8 mouse cellular contexts compared by ENCODE assay signal in the genomic region with DNA sequence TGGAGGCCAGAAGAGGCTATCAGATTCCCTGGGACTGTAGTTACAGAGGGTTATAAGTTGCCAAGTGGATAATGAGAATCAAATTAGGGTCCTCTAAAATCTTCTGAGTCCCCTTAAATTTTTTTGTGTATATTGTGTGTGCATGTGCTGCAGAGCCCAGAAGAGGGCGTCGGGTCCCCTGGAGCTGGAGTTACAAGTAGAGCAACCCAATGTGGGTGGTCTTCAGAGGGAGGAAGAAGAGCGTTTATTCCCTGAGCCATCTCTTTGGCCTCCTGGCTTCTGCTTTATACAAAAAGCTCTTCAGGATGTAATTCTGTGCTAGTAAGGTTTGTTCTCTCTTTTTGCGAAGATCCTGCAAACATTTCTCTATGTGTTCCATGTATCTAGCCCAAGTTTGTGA. TPM values are rescaled to one million over a fixed set of nuclear protein-coding genes. Genes with fewer than 3 reads are reported as not detected.
A peak's percentile ranks its signal among the peaks of the same experiment; 100 is the strongest.
DNase-seq lines count a peak whose midpoint lies in the region; ATAC-seq and TF ChIP-seq lines count a peak whose summit lies in the region.

No protein-coding gene starts in this region.

- peak overlapping the region; percentile 62 for H3K4me2 ChIP-seq in kidney, embryonic 14.5 days (replicated peaks; ENCODE audit: low read depth, low read length)
- H3K4me2 ChIP-seq in forebrain, embryonic 16.5 days (ENCODE audit: low read length) = peak overlapping the region; percentile 77
- peak overlapping the region; percentile 50 for H3K4me2 ChIP-seq in limb, embryonic 14.5 days (replicated peaks; ENCODE audit: low read depth, low read length, severe bottlenecking)
- H3K4me2 ChIP-seq in neural tube, embryonic 12.5 days (replicated peaks) = peak overlapping the region; percentile 67

- H3K9ac ChIP-seq in kidney, embryonic 14.5 days (ENCODE audit: low read depth, low read length) = peak overlapping the region; percentile 75
- peak overlapping the region; percentile 80 for H3K9ac ChIP-seq in forebrain, embryonic 16.5 days (replicated peaks; ENCODE audit: low read depth, low read length)
- peak overlapping the region; percentile 78 for H3K9ac ChIP-seq in limb, embryonic 14.5 days (ENCODE audit: low read depth, low read length, severe bottlenecking)
- peak overlapping the region; percentile 68 for H3K9ac ChIP-seq in neural tube, embryonic 12.5 days

- H3K27me3 ChIP-seq in kidney, embryonic 14.5 days (ENCODE audit: control insufficient read depth, insufficient read depth, low read length) = no peaks in the 10 kb centered on the region
- H3K27me3 ChIP-seq in forebrain, embryonic 16.5 days (replicated peaks; ENCODE audit: control insufficient read depth, insufficient read depth, low read length) = no peaks in the 10 kb centered on the region
- H3K27me3 ChIP-seq in limb, embryonic 14.5 days (ENCODE audit: control insufficient read depth, insufficient read depth, low read length) = no peaks in the 10 kb centered on the region
- H3K27me3 ChIP-seq in neural tube, embryonic 12.5 days (replicated peaks) = no peaks in the 10 kb centered on the region

- no peak for DNase-seq in kidney, adult 18-20 months
- DNase-seq in R1 (ENCODE audit: low read depth, low spot score) = peak; percentile 85
- peak; percentile 54 for DNase-seq in limb, embryonic 14.5 days (ENCODE audit: low spot score)
- DNase-seq in gastrocnemius, postnatal 14 days = no peak

- intact Hi-C loops in gastrocnemius, postnatal 14 days (cut with DNase I; ENCODE audit: low total_unique reads) = no loop called here

- WGBS in kidney, embryonic 14.5 days = 5% methylated on average over 4 of the region's 4 CpGs
- 2% methylated on average over 4 of the region's 4 CpGs for WGBS in forebrain, embryonic 16.5 days
- 9% methylated on average over 4 of the region's 4 CpGs for WGBS in limb, embryonic 14.5 days
- 4% methylated on average over 4 of the region's 4 CpGs for WGBS in neural tube, embryonic 12.5 days

- peak overlapping the region; percentile 55 for H3K4me3 ChIP-seq in kidney, embryonic 14.5 days (ENCODE audit: low read length)
- H3K4me3 ChIP-seq in forebrain, embryonic 16.5 days (replicated peaks; ENCODE audit: low read length) = peak overlapping the region; percentile 68
- H3K4me3 ChIP-seq in limb, embryonic 14.5 days (replicated peaks; ENCODE audit: low read length) = peak overlapping the region; percentile 52
- H3K4me3 ChIP-seq in neural tube, embryonic 12.5 days = peak overlapping the region; percentile 50

- ATAC-seq in kidney, embryonic 14.5 days (ENCODE audit: low FRiP score, low TSS enrichment) = 0 out of 2 replicates have a peak, but pooled peaks have one; percentile 21
- ATAC-seq in forebrain, embryonic 16.5 days = no peak
- peak; percentile 24; the same call in 1 of the 2 replicates for ATAC-seq in limb, embryonic 14.5 days (ENCODE audit: low FRiP score, low read depth)
- peak; percentile 58 for ATAC-seq in neural tube, embryonic 12.5 days (ENCODE audit: low FRiP score, low read depth)
- ATAC-seq in activated CD4-positive, CD25-positive, alpha-beta regulatory T cell, adult 4 months = no peak

- peak overlapping the region; percentile 95 for H3K27ac ChIP-seq in kidney, embryonic 14.5 days (ENCODE audit: low read depth, low read length)
- H3K27ac ChIP-seq in forebrain, embryonic 16.5 days (ENCODE audit: low read length) = peak overlapping the region; percentile 94
- H3K27ac ChIP-seq in limb, embryonic 14.5 days (replicated peaks; ENCODE audit: low read depth, low read length) = peak overlapping the region; percentile 88
- H3K27ac ChIP-seq in neural tube, embryonic 12.5 days = peak overlapping the region; percentile 89

- 0 out of 2 replicates have a peak, but pooled peaks cover 2% of the 10 kb centered on the region for H3K9me3 ChIP-seq in kidney, embryonic 14.5 days (ENCODE audit: control insufficient read depth, low read length)
- no peaks in the 10 kb centered on the region for H3K9me3 ChIP-seq in forebrain, embryonic 16.5 days (ENCODE audit: control insufficient read depth, low read length)
- H3K9me3 ChIP-seq in limb, embryonic 14.5 days (ENCODE audit: control insufficient read depth, low read length) = no peaks in the 10 kb centered on the region
- no peaks in the 10 kb centered on the region for H3K9me3 ChIP-seq in neural tube, embryonic 12.5 days

- H3K4me1 ChIP-seq in kidney, embryonic 14.5 days (ENCODE audit: control insufficient read depth, insufficient read depth, low read length) = no peaks in the 10 kb centered on the region
- peaks cover 12% of the 10 kb centered on the region for H3K4me1 ChIP-seq in forebrain, embryonic 16.5 days (replicated peaks; ENCODE audit: control insufficient read depth, insufficient read depth, low read length)
- no peaks in the 10 kb centered on the region; the same call in 1 of the 2 replicates for H3K4me1 ChIP-seq in limb, embryonic 14.5 days (ENCODE audit: control insufficient read depth, insufficient read depth, low read length)
- H3K4me1 ChIP-seq in neural tube, embryonic 12.5 days = peaks cover 7% of the 10 kb centered on the region

- no peaks in the 10 kb centered on the region for H3K36me3 ChIP-seq in kidney, embryonic 14.5 days (ENCODE audit: control insufficient read depth, insufficient read depth, low read length)
- H3K36me3 ChIP-seq in forebrain, embryonic 16.5 days (ENCODE audit: control insufficient read depth, insufficient read depth) = no peaks in the 10 kb centered on the region
- 0 out of 2 replicates have a peak, but pooled peaks cover 3% of the 10 kb centered on the region for H3K36me3 ChIP-seq in limb, embryonic 14.5 days (ENCODE audit: control insufficient read depth, insufficient read depth, low read length)
- H3K36me3 ChIP-seq in neural tube, embryonic 12.5 days = peaks cover 3% of the 10 kb centered on the region; the same call in 1 of the 2 replicates

- TF ChIP-seq POLR2A in limb, embryonic 14.5 days (IDR thresholded peaks at IDR 0.05; ENCODE audit: borderline replicate concordance, extremely low read depth, insufficient read depth, insufficient read length) = no peak

RNA-seq across cellular contexts. Expression of a gene that starts 0.5 kb away (rescaled TPM):
- polyA plus RNA-seq in kidney, embryonic 14.5 days (2014; fragmentation: Nextera tagmentation; extraction: Ambion mirVana) = 32.3 and 33.8 TPM in 2 replicates
- polyA plus RNA-seq in forebrain, embryonic 16.5 days (2015; fragmentation: Nextera tagmentation; extraction: Ambion mirVana) = 34.3 and 36.8 TPM in 2 replicates
- polyA plus RNA-seq in limb, embryonic 14.5 days (2012; rRNA removed) = 36.1 and 43.4 TPM in 2 replicates
- polyA plus RNA-seq in limb, embryonic 14.5 days (2014; fragmentation: Nextera tagmentation; extraction: Ambion mirVana) = 25.3 and 25.8 TPM in 2 replicates
- polyA plus RNA-seq in neural tube, embryonic 12.5 days (2016; fragmentation: Nextera tagmentation; extraction: Ambion mirVana) = 39.9 and 41.2 TPM in 2 replicates
- 1 to 10 TPM; 2.5 to 3.9 TPM for total RNA-seq in gastrocnemius, postnatal 14 days (2021)
- polyA plus RNA-seq in activated CD4-positive, CD25-positive, alpha-beta regulatory T cell, adult 4 months (2017; shearing (Covaris generic)) = 10 to 100 TPM; 14.4 to 16.1 TPM

RNA-seq across cellular contexts. Expression of a gene that starts 28.6 kb away (rescaled TPM):
- polyA plus RNA-seq in kidney, embryonic 14.5 days (2014; fragmentation: Nextera tagmentation; extraction: Ambion mirVana) = 33.0 and 37.5 TPM in 2 replicates
- polyA plus RNA-seq in forebrain, embryonic 16.5 days (2015; fragmentation: Nextera tagmentation; extraction: Ambion mirVana) = 51.1 and 51.4 TPM in 2 replicates
- 30.3 and 36.9 TPM in 2 replicates for polyA plus RNA-seq in limb, embryonic 14.5 days (2012; rRNA removed)
- polyA plus RNA-seq in limb, embryonic 14.5 days (2014; fragmentation: Nextera tagmentation; extraction: Ambion mirVana) = 28.4 and 33.5 TPM in 2 replicates
- polyA plus RNA-seq in neural tube, embryonic 12.5 days (2016; fragmentation: Nextera tagmentation; extraction: Ambion mirVana) = 40.1 and 43.5 TPM in 2 replicates
- total RNA-seq in gastrocnemius, postnatal 14 days (2021) = 10 to 100 TPM; 24.1 to 26.1 TPM
- 10 to 100 TPM; 12.5 to 12.9 TPM for polyA plus RNA-seq in activated CD4-positive, CD25-positive, alpha-beta regulatory T cell, adult 4 months (2017; shearing (Covaris generic))

Comparison
In these comparisons a context has a peak if more than half of its experiments do, and no peak if none do; other contexts are left out.
1. ATAC-seq: peak in kidney, embryonic 14.5 days (single experiment), limb, embryonic 14.5 days (single experiment) and neural tube, embryonic 12.5 days (single experiment); none in forebrain, embryonic 16.5 days (single experiment) and activated CD4-positive, CD25-positive, alpha-beta regulatory T cell, adult 4 months (single experiment).
2. DNase-seq: peak in R1 (single experiment) and limb, embryonic 14.5 days (single experiment); none in kidney, adult 18-20 months (single experiment) and gastrocnemius, postnatal 14 days (single experiment).
3. Peak in every context shown above with its lines, with median percentiles within 50 percentile points of each other: H3K27ac ChIP-seq, H3K4me2 ChIP-seq, H3K4me3 ChIP-seq and H3K9ac ChIP-seq.